Mouse (Mus musculus): Measurements from ENCODE around the gene Htatip2. TPM values are rescaled to one million over a fixed set of nuclear protein-coding genes. Genes with fewer than 3 reads are reported as not detected.

The Htatip2 gene
- total RNA-seq, 2 experiments from 2014 or later: 6.8 to 8.7 TPM

GRCm38 (mm10) chr7:49785141-49785540 lies 26.2 kb downstream of the Htatip2 start:
- DNase-seq (ENCODE audit: low spot score): no peak

GRCm38 (mm10) chr7:49786618-49787382 lies 27.9 kb downstream of the Htatip2 start:
- DNase-seq (ENCODE audit: low spot score): peak; percentile 25

- no peak for DNase-seq (ENCODE audit: low spot score)
Measured at GRCm38 (mm10) chr7:49787383-49787645, 28.4 kb downstream of the Htatip2 start.

GRCm38 (mm10) chr7:49794304-49794703 lies 35.4 kb downstream of the Htatip2 start:
- DNase-seq (ENCODE audit: low spot score): no peak

GRCm38 (mm10) chr7:49797171-49797570 lies 38.3 kb downstream of the Htatip2 start:
- DNase-seq (ENCODE audit: low spot score): no peak

GRCm38 (mm10) chr7:49803511-49803910 lies 44.6 kb downstream of the Htatip2 start:
- no peak for DNase-seq (ENCODE audit: low spot score)

- no peak for DNase-seq (ENCODE audit: low spot score)
Measured at GRCm38 (mm10) chr7:49804638-49805165, 45.8 kb downstream of the Htatip2 start.

- DNase-seq (ENCODE audit: low spot score): no peak
Measured at GRCm38 (mm10) chr7:49805618-49806017, 46.7 kb downstream of the Htatip2 start.

- DNase-seq (ENCODE audit: low spot score): no peak
Measured at GRCm38 (mm10) chr7:49807093-49807682, 48.3 kb downstream of the Htatip2 start.

- no peak for DNase-seq (ENCODE audit: low spot score)
Measured at GRCm38 (mm10) chr7:49807846-49808622, 49.1 kb downstream of the Htatip2 start.

- DNase-seq (ENCODE audit: low spot score): no peak
Measured at GRCm38 (mm10) chr7:49809100-49809499, 50.2 kb downstream of the Htatip2 start.

GRCm38 (mm10) chr7:49809562-49809961 lies 50.6 kb downstream of the Htatip2 start:
- DNase-seq (ENCODE audit: low spot score): no peak

GRCm38 (mm10) chr7:49811346-49811745 lies 52.4 kb downstream of the Htatip2 start:
- DNase-seq (ENCODE audit: low spot score): no peak

GRCm38 (mm10) chr7:49819393-49819792 lies 60.5 kb downstream of the Htatip2 start:
- no peak for DNase-seq (ENCODE audit: low spot score)

GRCm38 (mm10) chr7:49821370-49821769 lies 62.5 kb downstream of the Htatip2 start:
- no peak for DNase-seq (ENCODE audit: low spot score)

- no peak for DNase-seq (ENCODE audit: low spot score)
Measured at GRCm38 (mm10) chr7:49822028-49822427, 63.1 kb downstream of the Htatip2 start.

Other genes starting within 250 kb of the Htatip2 start
- gene Dbx1, start 122.3 kb upstream of the Htatip2 start, total RNA-seq (2021): not detected
- 10 to 100 TPM; 11.2 to 13.2 TPM for gene Prmt3, start 19.2 kb downstream of the Htatip2 start, total RNA-seq (2021)
- not detected for gene Slc6a5, start 151.0 kb downstream of the Htatip2 start, total RNA-seq (2021)
- under 1 TPM in 1 of 2 experiments, not detected in 1; 0.17 TPM for gene Nell1, start 215.7 kb downstream of the Htatip2 start, total RNA-seq (2021)

All from gastrocnemius, adult 18-20 months (tissue).